27 mouse cellular contexts compared by ENCODE assay signal in the genomic region with DNA sequence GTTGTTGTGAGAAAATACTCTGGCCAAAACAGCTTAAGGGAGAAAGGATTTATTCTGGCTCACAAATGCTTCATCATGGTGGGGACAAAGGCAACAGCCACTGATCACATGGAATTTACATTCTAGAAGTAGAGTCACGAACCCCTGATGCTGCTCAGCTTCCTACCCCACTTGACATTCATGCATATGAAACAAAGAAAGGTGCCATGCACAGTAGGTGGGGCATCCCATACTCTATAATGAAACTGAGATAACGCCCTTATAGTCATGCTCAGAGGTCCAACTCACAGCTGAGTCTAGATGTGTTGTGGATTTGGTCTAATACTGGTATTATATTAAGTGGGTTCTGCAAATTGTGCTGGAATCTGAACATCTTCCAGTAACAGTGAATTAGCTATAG.
DNase-seq lines count a peak whose midpoint lies in the region; ATAC-seq and TF ChIP-seq lines count a peak whose summit lies in the region.
"Had no signal": no experiment of that assay in that cellular context is flagged by ENCODE, and none has a peak within 500 bp of the region (broad histone marks: within the 10 kb centered on the region; RNA-seq: fewer than 3 reads in every experiment).

No protein-coding gene starts in this region.

- ATAC-seq in forebrain, embryonic 14.5 days = 0 out of 2 replicates have a peak, but pooled peaks have one; percentile 26
- no peak for ATAC-seq in forebrain, embryonic 16.5 days
- ATAC-seq in midbrain, embryonic 11.5 days (ENCODE audit: low FRiP score) = no peak
- no peak for ATAC-seq in midbrain, embryonic 13.5 days
- peak; percentile 62 for ATAC-seq in intestine, embryonic 15.5 days
- ATAC-seq in intestine, postnatal 0 days = no peak
- ATAC-seq: activated CD4-positive, CD25-positive, alpha-beta regulatory T cell, adult 4 months; CD4-positive, CD25-positive, alpha-beta regulatory T cell, adult 4 months; Patski had no signal

- H3K27ac ChIP-seq in forebrain, embryonic 14.5 days (ENCODE audit: low read depth, low read length) = no peak overlapping the region
- H3K27ac ChIP-seq in forebrain, embryonic 16.5 days (ENCODE audit: low read length) = no peak overlapping the region
- no peak overlapping the region for H3K27ac ChIP-seq in midbrain, embryonic 11.5 days (ENCODE audit: low read depth, low read length)
- no peak overlapping the region for H3K27ac ChIP-seq in midbrain, embryonic 13.5 days
- no peak overlapping the region for H3K27ac ChIP-seq in intestine, embryonic 15.5 days
- H3K27ac ChIP-seq in intestine, postnatal 0 days (ENCODE audit: low read depth, low read length) = no peak overlapping the region
- H3K27ac ChIP-seq: embryonic facial prominence, embryonic 13.5 days; embryonic facial prominence, embryonic 15.5 days; forebrain, embryonic 10.5 days; forebrain, embryonic 12.5 days; forebrain, embryonic 15.5 days had no signal

- TF ChIP-seq CTCF in intestine, postnatal 0 days (IDR thresholded peaks at IDR 0.05; ENCODE audit: low read depth) = no peak

- H3K4me2 ChIP-seq in forebrain, embryonic 14.5 days (ENCODE audit: low read length) = no peak overlapping the region
- no peak overlapping the region for H3K4me2 ChIP-seq in forebrain, embryonic 16.5 days (ENCODE audit: low read length)
- no peak overlapping the region for H3K4me2 ChIP-seq in midbrain, embryonic 11.5 days
- H3K4me2 ChIP-seq in midbrain, embryonic 13.5 days (replicated peaks) = no peak overlapping the region
- H3K4me2 ChIP-seq in intestine, embryonic 15.5 days (replicated peaks) = no peak overlapping the region
- H3K4me2 ChIP-seq in intestine, postnatal 0 days (replicated peaks; ENCODE audit: low read depth) = no peak overlapping the region
- H3K4me2 ChIP-seq: embryonic facial prominence, embryonic 13.5 days; embryonic facial prominence, embryonic 15.5 days; forebrain, embryonic 12.5 days; forebrain, embryonic 15.5 days had no signal

- H3K4me1 ChIP-seq in forebrain, embryonic 14.5 days (ENCODE audit: control insufficient read depth, insufficient read depth, low read length) = no peaks in the 10 kb centered on the region
- H3K4me1 ChIP-seq in forebrain, embryonic 16.5 days (replicated peaks; ENCODE audit: control insufficient read depth, insufficient read depth, low read length) = peaks cover 5% of the 10 kb centered on the region; the same call in 1 of the 2 replicates
- no peaks in the 10 kb centered on the region for H3K4me1 ChIP-seq in midbrain, embryonic 11.5 days (ENCODE audit: control insufficient read depth, insufficient read depth, low read length)
- H3K4me1 ChIP-seq in midbrain, embryonic 13.5 days (replicated peaks) = peaks cover 4% of the 10 kb centered on the region; the same call in 1 of the 2 replicates
- H3K4me1 ChIP-seq in intestine, embryonic 15.5 days (replicated peaks) = no peaks in the 10 kb centered on the region
- H3K4me1 ChIP-seq in intestine, postnatal 0 days (replicated peaks; ENCODE audit: control insufficient read depth, insufficient read depth, low read length) = no peaks in the 10 kb centered on the region
- H3K4me1 ChIP-seq: embryonic facial prominence, embryonic 13.5 days; embryonic facial prominence, embryonic 15.5 days; forebrain, embryonic 10.5 days had no signal

- DNase-seq in forebrain, embryonic 14.5 days (ENCODE audit: low spot score) = no peak
- DNase-seq in midbrain, embryonic 11.5 days (ENCODE audit: low spot score, missing footprints) = peak; percentile 88
- no peak for DNase-seq in layer of hippocampus, adult 8-10 months (ENCODE audit: low spot score in 2 of 2)
- DNase-seq in kidney, postnatal 36 days = no peak
- DNase-seq: adrenal gland, adult 8-10 months; adrenal gland, postnatal 14 days; adrenal gland, postnatal 36 days; B cell, adult 2 months; cerebellum, adult 8-10 months; cerebellum, adult 9-11 months; cerebellum, postnatal 36 days; embryo, embryonic 11 days had no signal

- 70% methylated on average over 2 of the region's 2 CpGs for WGBS in forebrain, embryonic 14.5 days
- WGBS in forebrain, embryonic 16.5 days = 68% methylated on average over 2 of the region's 2 CpGs
- WGBS in midbrain, embryonic 11.5 days = 80% methylated on average over 2 of the region's 2 CpGs
- WGBS in midbrain, embryonic 13.5 days = 83% methylated on average over 2 of the region's 2 CpGs
- 80% methylated on average over 2 of the region's 2 CpGs for WGBS in intestine, embryonic 15.5 days
- 67% methylated on average over 2 of the region's 2 CpGs for WGBS in intestine, postnatal 0 days

- H3K9ac ChIP-seq in forebrain, embryonic 14.5 days (ENCODE audit: low read length) = no peak overlapping the region
- H3K9ac ChIP-seq in forebrain, embryonic 16.5 days (replicated peaks; ENCODE audit: low read depth, low read length) = no peak overlapping the region
- no peak overlapping the region for H3K9ac ChIP-seq in midbrain, embryonic 11.5 days (ENCODE audit: low read length)
- no peak overlapping the region for H3K9ac ChIP-seq in midbrain, embryonic 13.5 days (replicated peaks)
- no peak overlapping the region for H3K9ac ChIP-seq in intestine, embryonic 15.5 days
- H3K9ac ChIP-seq in intestine, postnatal 0 days (ENCODE audit: low read depth, low read length) = no peak overlapping the region
- H3K9ac ChIP-seq: embryonic facial prominence, embryonic 13.5 days; embryonic facial prominence, embryonic 15.5 days; forebrain, embryonic 12.5 days; forebrain, embryonic 15.5 days had no signal

- no peak overlapping the region for H3K4me3 ChIP-seq in forebrain, embryonic 14.5 days (ENCODE audit: low read depth, low read length)
- no peak overlapping the region for H3K4me3 ChIP-seq in forebrain, embryonic 16.5 days (replicated peaks; ENCODE audit: low read length)
- no peak overlapping the region for H3K4me3 ChIP-seq in midbrain, embryonic 11.5 days (ENCODE audit: low read depth, low read length)
- no peak overlapping the region for H3K4me3 ChIP-seq in midbrain, embryonic 13.5 days (replicated peaks)
- H3K4me3 ChIP-seq in intestine, embryonic 15.5 days (replicated peaks) = no peak overlapping the region
- H3K4me3 ChIP-seq in intestine, postnatal 0 days (ENCODE audit: low read depth, low read length) = peak overlapping the region; percentile 9; the same call in 1 of the 2 replicates
- H3K4me3 ChIP-seq: embryonic facial prominence, embryonic 13.5 days; embryonic facial prominence, embryonic 15.5 days; erythroblast, embryonic 14.5 days; forebrain, embryonic 10.5 days; forebrain, embryonic 12.5 days; forebrain, embryonic 15.5 days had no signal

- no peaks in the 10 kb centered on the region for H3K9me3 ChIP-seq in forebrain, embryonic 14.5 days (replicated peaks; ENCODE audit: control insufficient read depth, low read length)
- no peaks in the 10 kb centered on the region for H3K9me3 ChIP-seq in forebrain, embryonic 16.5 days (ENCODE audit: control insufficient read depth, low read length)
- no peaks in the 10 kb centered on the region for H3K9me3 ChIP-seq in midbrain, embryonic 11.5 days (ENCODE audit: control insufficient read depth, low read length)
- H3K9me3 ChIP-seq in midbrain, embryonic 13.5 days = no peaks in the 10 kb centered on the region
- no peaks in the 10 kb centered on the region for H3K9me3 ChIP-seq in intestine, embryonic 15.5 days
- H3K9me3 ChIP-seq in intestine, postnatal 0 days (ENCODE audit: control insufficient read depth) = no peaks in the 10 kb centered on the region
- H3K9me3 ChIP-seq: embryonic facial prominence, embryonic 13.5 days; embryonic facial prominence, embryonic 15.5 days; forebrain, embryonic 10.5 days; forebrain, embryonic 12.5 days; forebrain, embryonic 15.5 days had no signal

- H3K27me3 ChIP-seq in forebrain, embryonic 14.5 days (replicated peaks; ENCODE audit: control insufficient read depth, insufficient read depth, low read length) = no peaks in the 10 kb centered on the region
- no peaks in the 10 kb centered on the region for H3K27me3 ChIP-seq in forebrain, embryonic 16.5 days (replicated peaks; ENCODE audit: control insufficient read depth, insufficient read depth, low read length)
- no peaks in the 10 kb centered on the region for H3K27me3 ChIP-seq in midbrain, embryonic 11.5 days (ENCODE audit: control insufficient read depth, insufficient read depth, low read length)
- no peaks in the 10 kb centered on the region for H3K27me3 ChIP-seq in midbrain, embryonic 13.5 days
- H3K27me3 ChIP-seq in intestine, embryonic 15.5 days (replicated peaks) = no peaks in the 10 kb centered on the region
- no peaks in the 10 kb centered on the region for H3K27me3 ChIP-seq in intestine, postnatal 0 days (replicated peaks; ENCODE audit: control insufficient read depth, insufficient read depth, low read length)
- H3K27me3 ChIP-seq: CH12.LX; embryonic facial prominence, embryonic 13.5 days; embryonic facial prominence, embryonic 15.5 days; forebrain, embryonic 12.5 days; forebrain, embryonic 15.5 days; Patski had no signal

- no peaks in the 10 kb centered on the region for H3K36me3 ChIP-seq in forebrain, embryonic 14.5 days (ENCODE audit: control insufficient read depth, insufficient read depth, low read length)
- no peaks in the 10 kb centered on the region for H3K36me3 ChIP-seq in forebrain, embryonic 16.5 days (ENCODE audit: control insufficient read depth, insufficient read depth)
- H3K36me3 ChIP-seq in midbrain, embryonic 11.5 days (ENCODE audit: control insufficient read depth, insufficient read depth, low read length) = no peaks in the 10 kb centered on the region
- H3K36me3 ChIP-seq in midbrain, embryonic 13.5 days = no peaks in the 10 kb centered on the region
- H3K36me3 ChIP-seq in intestine, embryonic 15.5 days = no peaks in the 10 kb centered on the region
- H3K36me3 ChIP-seq in intestine, postnatal 0 days (ENCODE audit: control insufficient read depth, insufficient read depth) = no peaks in the 10 kb centered on the region
- H3K36me3 ChIP-seq: embryonic facial prominence, embryonic 13.5 days; embryonic facial prominence, embryonic 15.5 days; forebrain, embryonic 10.5 days; forebrain, embryonic 12.5 days; forebrain, embryonic 15.5 days; G1E had no signal

Comparison
In these comparisons a context has a peak if more than half of its experiments do, and no peak if none do; other contexts are left out.
1. ATAC-seq: peak in forebrain, embryonic 14.5 days (single experiment) and intestine, embryonic 15.5 days (single experiment); none in forebrain, embryonic 16.5 days (single experiment), midbrain, embryonic 11.5 days (single experiment), midbrain, embryonic 13.5 days (single experiment) and intestine, postnatal 0 days (single experiment).